Mouse (Mus musculus): ENCODE results near the gene Rfx7.

DNA sequence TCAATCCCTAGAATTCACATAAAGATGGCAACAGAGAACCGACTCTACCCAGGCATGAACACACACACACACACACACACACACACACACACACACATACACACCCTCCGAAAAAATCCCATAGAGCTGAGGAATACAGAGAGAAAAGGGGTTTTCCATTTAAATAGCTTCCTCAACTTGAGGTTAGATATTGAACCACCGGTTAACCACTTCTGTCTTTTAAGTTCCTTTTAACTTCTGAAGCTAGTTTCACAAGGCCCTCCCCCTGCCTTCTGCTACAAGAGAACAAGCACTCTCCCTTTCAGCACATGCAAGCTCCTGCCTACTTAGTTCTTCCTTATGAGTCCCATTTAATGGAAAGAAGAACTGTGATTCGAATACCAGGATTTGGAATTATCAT, 128.1 kb downstream of the Rfx7 start:
- TF ChIP-seq CTCF (IDR thresholded peaks at IDR 0.05; ENCODE audit: insufficient read depth, low read depth, low read length) = no peak
- no peak for TF ChIP-seq POLR2A (IDR thresholded peaks at IDR 0.05; ENCODE audit: insufficient read depth, low read depth, low read length)

Data from olfactory bulb, adult 2 months (tissue).